In genomic region chr5:110780761-110781528, GRCm38 (mm10) we compare ENCODE assay signal across 8 mouse cellular contexts. TPM values are rescaled to one million over a fixed set of nuclear protein-coding genes. Genes with fewer than 3 reads are reported as not detected.
A peak's percentile ranks its signal among the peaks of the same experiment; 100 is the strongest.
DNase-seq lines count a peak whose midpoint lies in the region; ATAC-seq and TF ChIP-seq lines count a peak whose summit lies in the region.

No protein-coding gene starts in this region.

- peak overlapping the region; percentile 91 for H3K9ac ChIP-seq in heart, embryonic 14.5 days (ENCODE audit: low read length)
- peak overlapping the region; percentile 92 for H3K9ac ChIP-seq in liver, embryonic 13.5 days
- H3K9ac ChIP-seq in stomach, embryonic 16.5 days (ENCODE audit: low read length): peak overlapping the region; percentile 88

- peak; percentile 57 for ATAC-seq in Patski
- no peak for ATAC-seq in heart, embryonic 14.5 days (ENCODE audit: insufficient number of reproducible peaks, insufficient read depth, low FRiP score, low read depth)
- ATAC-seq in liver, embryonic 13.5 days (ENCODE audit: low read depth): peak; percentile 35
- ATAC-seq in stomach, embryonic 16.5 days (ENCODE audit: insufficient read depth, low FRiP score): peak; percentile 19; the same call in 1 of the 2 replicates

- POLR2A ChIA-PET in Patski (lab: Charles Lee): no interaction called here

- H3K4me2 ChIP-seq in heart, embryonic 14.5 days (ENCODE audit: low read length): peak overlapping the region; percentile 89
- peak overlapping the region; percentile 100 for H3K4me2 ChIP-seq in liver, embryonic 13.5 days
- H3K4me2 ChIP-seq in stomach, embryonic 16.5 days (ENCODE audit: low read depth, low read length): peak overlapping the region; percentile 83

- H3K27me3 ChIP-seq in Patski: no peaks in the 10 kb centered on the region
- H3K27me3 ChIP-seq in heart, embryonic 14.5 days (ENCODE audit: control insufficient read depth, insufficient read depth, low read length): no peaks in the 10 kb centered on the region
- no peaks in the 10 kb centered on the region for H3K27me3 ChIP-seq in liver, embryonic 13.5 days
- no peaks in the 10 kb centered on the region for H3K27me3 ChIP-seq in stomach, embryonic 16.5 days (ENCODE audit: control insufficient read depth, insufficient read depth, low read length)

- no peaks in the 10 kb centered on the region for H3K9me3 ChIP-seq in heart, embryonic 14.5 days (ENCODE audit: control insufficient read depth, low read length)
- no peaks in the 10 kb centered on the region for H3K9me3 ChIP-seq in liver, embryonic 13.5 days (replicated peaks)
- no peaks in the 10 kb centered on the region for H3K9me3 ChIP-seq in stomach, embryonic 16.5 days (replicated peaks; ENCODE audit: control insufficient read depth, low read length)

- H3K4me1 ChIP-seq in heart, embryonic 14.5 days (ENCODE audit: control insufficient read depth in 2 of 2, insufficient read depth in 2 of 2, low read length in 2 of 2): peaks cover 8% of the 10 kb centered on the region in 2 experiments
- peaks cover 70% of the 10 kb centered on the region for H3K4me1 ChIP-seq in liver, embryonic 13.5 days (replicated peaks)
- peaks cover 15% of the 10 kb centered on the region for H3K4me1 ChIP-seq in stomach, embryonic 16.5 days (ENCODE audit: control insufficient read depth, insufficient read depth, low read length)

- WGBS in heart, embryonic 14.5 days: 56% methylated on average over 10 of the region's 10 CpGs
- 60% methylated on average over 10 of the region's 10 CpGs for WGBS in liver, embryonic 13.5 days (ENCODE audit: insufficient replicate concordance)
- WGBS in stomach, embryonic 16.5 days: 48% methylated on average over 10 of the region's 10 CpGs

- H3K36me3 ChIP-seq in heart, embryonic 14.5 days (ENCODE audit: control insufficient read depth, insufficient read depth, low read length): peaks cover 41% of the 10 kb centered on the region
- H3K36me3 ChIP-seq in liver, embryonic 13.5 days: peaks cover 43% of the 10 kb centered on the region
- H3K36me3 ChIP-seq in stomach, embryonic 16.5 days (ENCODE audit: control insufficient read depth, insufficient read depth, low read length): 0 out of 2 replicates have a peak, but pooled peaks cover 3% of the 10 kb centered on the region

- CTCF ChIA-PET in Patski (lab: Charles Lee): interaction anchor here (1.2 kb wide), 1 partner anchor 132 kb away, joined by 3 read pairs; no protein-coding TSS in a partner anchor

- peak; percentile 34 for DNase-seq in kidney, adult 11 months
- no peak for DNase-seq in kidney, postnatal 14 days
- DNase-seq in Patski (ENCODE audit: low read depth, low spot score): no peak
- DNase-seq in liver, embryonic 13.5 days: no peak
- DNase-seq in urinary bladder, postnatal 10 days (ENCODE audit: low spot score): no peak
- DNase-seq in gastrocnemius, postnatal 4 days (ENCODE audit: low spot score in 2 of 2): no peak

- TF ChIP-seq CTCF in Patski (IDR thresholded peaks at IDR 0.05): no peak

- peak overlapping the region; percentile 81 to 92 for H3K4me3 ChIP-seq in heart, embryonic 14.5 days (ENCODE audit: control insufficient read depth in 1 of 2, insufficient read depth in 1 of 2, low read depth in 1 of 2, low read length in 2 of 2)
- peak overlapping the region; percentile 84 for H3K4me3 ChIP-seq in liver, embryonic 13.5 days (replicated peaks)
- H3K4me3 ChIP-seq in stomach, embryonic 16.5 days (replicated peaks; ENCODE audit: low read length): peak overlapping the region; percentile 85

- peak overlapping the region; percentile 50 to 54; a peak in 3 of 4 replicates for H3K27ac ChIP-seq in heart, embryonic 14.5 days (replicated peaks in 1 of 2; ENCODE audit: control insufficient read depth in 1 of 2, insufficient read depth in 1 of 2, low read depth in 2 of 2, low read length in 2 of 2)
- peak overlapping the region; percentile 87 for H3K27ac ChIP-seq in liver, embryonic 13.5 days
- peak overlapping the region; percentile 79 for H3K27ac ChIP-seq in stomach, embryonic 16.5 days (ENCODE audit: low read length)

- in situ Hi-C loops in Patski (cut with MboI; ENCODE audit: low pct_unique_long_range_greater_than_20kb): loop anchor here (5.0 kb wide), 1 partner anchor 61 kb away; no protein-coding TSS in a partner anchor

RNA-seq across cellular contexts. Expression of gene Pus1, which starts 0.5 kb away (rescaled TPM):
- polyA plus RNA-seq in Patski (2021): 59.2 TPM
- 14.9 and 16.3 TPM in 2 replicates for polyA plus RNA-seq in heart, embryonic 14.5 days (2014; fragmentation: Nextera tagmentation; extraction: Ambion mirVana)
- 39.6 and 39.8 TPM in 2 replicates for polyA plus RNA-seq in liver, embryonic 13.5 days (2015; fragmentation: Nextera tagmentation; extraction: Ambion mirVana)
- 37.8 and 38.3 TPM in 2 replicates for polyA plus RNA-seq in stomach, embryonic 16.5 days (2015; fragmentation: Nextera tagmentation; extraction: Ambion mirVana)
- 10 to 100 TPM; 17.1 to 19.4 TPM for total RNA-seq in gastrocnemius, postnatal 4 days (2021)

RNA-seq across cellular contexts. Expression of gene Ep400, which starts 10.4 kb away (rescaled TPM):
- polyA plus RNA-seq in Patski (2021): 49.4 TPM
- 24.3 and 26.9 TPM in 2 replicates for polyA plus RNA-seq in heart, embryonic 14.5 days (2014; fragmentation: Nextera tagmentation; extraction: Ambion mirVana)
- 15.7 and 19.1 TPM in 2 replicates for polyA plus RNA-seq in liver, embryonic 13.5 days (2015; fragmentation: Nextera tagmentation; extraction: Ambion mirVana)
- 30.8 and 42.4 TPM in 2 replicates for polyA plus RNA-seq in stomach, embryonic 16.5 days (2015; fragmentation: Nextera tagmentation; extraction: Ambion mirVana)
- 10 to 100 TPM; 68.4 to 78.0 TPM for total RNA-seq in gastrocnemius, postnatal 4 days (2021)

RNA-seq across cellular contexts. Expression of gene Ulk1, which starts 29.0 kb away (rescaled TPM):
- 63.7 TPM for polyA plus RNA-seq in Patski (2021)
- polyA plus RNA-seq in heart, embryonic 14.5 days (2014; fragmentation: Nextera tagmentation; extraction: Ambion mirVana): 23.3 and 26.0 TPM in 2 replicates
- 6.6 and 7.6 TPM in 2 replicates for polyA plus RNA-seq in liver, embryonic 13.5 days (2015; fragmentation: Nextera tagmentation; extraction: Ambion mirVana)
- 12.0 and 12.8 TPM in 2 replicates for polyA plus RNA-seq in stomach, embryonic 16.5 days (2015; fragmentation: Nextera tagmentation; extraction: Ambion mirVana)
- total RNA-seq in gastrocnemius, postnatal 4 days (2021): 10 to 100 TPM; 34.5 to 34.7 TPM

RNA-seq across cellular contexts. Expression of gene Hscb, which starts 58.6 kb away (rescaled TPM):
- polyA plus RNA-seq in Patski (2021): 45.7 TPM
- 23.1 and 24.3 TPM in 2 replicates for polyA plus RNA-seq in heart, embryonic 14.5 days (2014; fragmentation: Nextera tagmentation; extraction: Ambion mirVana)
- polyA plus RNA-seq in liver, embryonic 13.5 days (2015; fragmentation: Nextera tagmentation; extraction: Ambion mirVana): 61.8 and 62.4 TPM in 2 replicates
- polyA plus RNA-seq in stomach, embryonic 16.5 days (2015; fragmentation: Nextera tagmentation; extraction: Ambion mirVana): 23.9 and 28.7 TPM in 2 replicates
- total RNA-seq in gastrocnemius, postnatal 4 days (2021): 10 to 100 TPM; 13.0 to 14.1 TPM

RNA-seq across cellular contexts. Expression of gene Chek2, which starts 58.8 kb away (rescaled TPM):
- polyA plus RNA-seq in Patski (2021): 21.3 TPM
- 14.2 and 19.0 TPM in 2 replicates for polyA plus RNA-seq in heart, embryonic 14.5 days (2014; fragmentation: Nextera tagmentation; extraction: Ambion mirVana)
- 40.2 and 42.0 TPM in 2 replicates for polyA plus RNA-seq in liver, embryonic 13.5 days (2015; fragmentation: Nextera tagmentation; extraction: Ambion mirVana)
- polyA plus RNA-seq in stomach, embryonic 16.5 days (2015; fragmentation: Nextera tagmentation; extraction: Ambion mirVana): 29.2 and 31.3 TPM in 2 replicates
- total RNA-seq in gastrocnemius, postnatal 4 days (2021): 1 to 10 TPM; 4.8 to 5.8 TPM
